Comparison of ENCODE assay signal across 9 mouse cellular contexts in genomic region chr16:18405091-18405854, GRCm38 (mm10). TPM values are rescaled to one million over a fixed set of nuclear protein-coding genes. Genes with fewer than 3 reads are reported as not detected.
DNase-seq lines count a peak whose midpoint lies in the region; ATAC-seq and TF ChIP-seq lines count a peak whose summit lies in the region.
"Had no signal": no experiment of that assay in that cellular context is flagged by ENCODE, and none has a peak within 500 bp of the region (broad histone marks: within the 10 kb centered on the region; RNA-seq: fewer than 3 reads in every experiment).

No protein-coding gene starts in this region.

- H3K9me3 ChIP-seq in hindbrain, embryonic 10.5 days: no peaks in the 10 kb centered on the region
- no peaks in the 10 kb centered on the region for H3K9me3 ChIP-seq in hindbrain, postnatal 0 days (ENCODE audit: low read length)
- H3K9me3 ChIP-seq in CH12.LX (replicated peaks; ENCODE audit: low read length): no peaks in the 10 kb centered on the region
- no peaks in the 10 kb centered on the region for H3K9me3 ChIP-seq in embryonic facial prominence, embryonic 15.5 days (replicated peaks)
- no peaks in the 10 kb centered on the region for H3K9me3 ChIP-seq in midbrain, embryonic 10.5 days (replicated peaks)

- H3K4me3 ChIP-seq in hindbrain, embryonic 10.5 days: no peak overlapping the region
- no peak overlapping the region for H3K4me3 ChIP-seq in hindbrain, postnatal 0 days (ENCODE audit: low read length)
- no peak overlapping the region for H3K4me3 ChIP-seq in CH12.LX (replicated peaks in 1 of 3; ENCODE audit: low read depth in 2 of 3, low read length in 2 of 3, poor library complexity in 1 of 3)
- H3K4me3 ChIP-seq in embryonic facial prominence, embryonic 15.5 days (replicated peaks): no peak overlapping the region
- H3K4me3 ChIP-seq in midbrain, embryonic 10.5 days: no peak overlapping the region

- H3K9ac ChIP-seq in hindbrain, postnatal 0 days (replicated peaks; ENCODE audit: low read length): no peak overlapping the region
- no peak overlapping the region for H3K9ac ChIP-seq in CH12.LX (ENCODE audit: insufficient read depth, low read depth)
- H3K9ac ChIP-seq in embryonic facial prominence, embryonic 15.5 days: no peak overlapping the region

- no peak for TF ChIP-seq EP300 in CH12.LX (IDR thresholded peaks at IDR 0.05; ENCODE audit: low read length)

- 0 out of 2 replicates have a peak, but pooled peaks have one; percentile 16 for TF ChIP-seq POLR2A in CH12.LX (IDR thresholded peaks at IDR 0.05; ENCODE audit: low read depth, low read length)

- peaks cover 95% of the 10 kb centered on the region for H3K36me3 ChIP-seq in hindbrain, embryonic 10.5 days
- peaks cover 42% of the 10 kb centered on the region; the same call in 1 of the 2 replicates for H3K36me3 ChIP-seq in hindbrain, postnatal 0 days (ENCODE audit: insufficient read depth, low read length)
- peaks cover 22 to 65% of the 10 kb centered on the region in 2 experiments for H3K36me3 ChIP-seq in CH12.LX (replicated peaks in 1 of 2; ENCODE audit: control insufficient read depth in 1 of 2, insufficient read depth in 1 of 2, low read length in 1 of 2)
- H3K36me3 ChIP-seq in embryonic facial prominence, embryonic 15.5 days: peaks cover 54% of the 10 kb centered on the region
- peaks cover 94% of the 10 kb centered on the region for H3K36me3 ChIP-seq in midbrain, embryonic 10.5 days

- no peak overlapping the region for H3K4me2 ChIP-seq in hindbrain, postnatal 0 days (ENCODE audit: low read depth, low read length)
- no peak overlapping the region for H3K4me2 ChIP-seq in CH12.LX (ENCODE audit: insufficient read depth, low read depth, poor library complexity, severe bottlenecking)
- H3K4me2 ChIP-seq in embryonic facial prominence, embryonic 15.5 days (replicated peaks): no peak overlapping the region

- H3K4me1 ChIP-seq in hindbrain, embryonic 10.5 days (replicated peaks): peaks cover 66% of the 10 kb centered on the region
- peaks cover 13% of the 10 kb centered on the region for H3K4me1 ChIP-seq in hindbrain, postnatal 0 days (ENCODE audit: insufficient read depth, low read length)
- no peaks in the 10 kb centered on the region for H3K4me1 ChIP-seq in CH12.LX (ENCODE audit: control insufficient read depth in 1 of 2, insufficient read depth in 2 of 2)
- H3K4me1 ChIP-seq in embryonic facial prominence, embryonic 15.5 days: peaks cover 18% of the 10 kb centered on the region
- peaks cover 47% of the 10 kb centered on the region for H3K4me1 ChIP-seq in midbrain, embryonic 10.5 days

- ATAC-seq in hindbrain, postnatal 0 days: no peak
- no peak for ATAC-seq in embryonic facial prominence, embryonic 15.5 days (ENCODE audit: insufficient number of reproducible peaks, low FRiP score, low TSS enrichment, low read depth)

- dilution Hi-C loops in CH12.LX (cut with MboI; ENCODE audit: extremely low pct_ligation_motif_present, extremely low pct_unique_long_range_greater_than_20kb, low sequenced_read_pairs): no loop called here

- no peaks in the 10 kb centered on the region for H3K79me2 ChIP-seq in CH12.LX (replicated peaks; ENCODE audit: control insufficient read depth, extremely low read depth, insufficient read depth, poor library complexity, severe bottlenecking)

- in situ Hi-C loops in CH12.LX (cut with MboI; ENCODE audit: low pct_ligation_motif_present, low pct_unique_long_range_greater_than_20kb, low sequenced_read_pairs): no loop called here

- no peak for TF ChIP-seq RAD21 in CH12.LX (IDR thresholded peaks at IDR 0.05; ENCODE audit: low read depth, low read length)

- 91% methylated on average over 13 of the region's 13 CpGs for WGBS in hindbrain, embryonic 10.5 days
- 66% methylated on average over 13 of the region's 13 CpGs for WGBS in hindbrain, postnatal 0 days
- 79% methylated on average over 13 of the region's 13 CpGs for WGBS in embryonic facial prominence, embryonic 15.5 days
- 92% methylated on average over 13 of the region's 13 CpGs for WGBS in midbrain, embryonic 10.5 days

- DNase-seq in hindbrain, embryonic 10.5 days (ENCODE audit: low spot score): no peak
- DNase-seq in hindbrain, postnatal 0 days (ENCODE audit: low spot score): no peak
- DNase-seq in CH12.LX (ENCODE audit: extremely low read depth): no peak
- no peak for DNase-seq in midbrain, embryonic 10.5 days (ENCODE audit: low spot score)
- DNase-seq in layer of hippocampus, adult 9-10 months (ENCODE audit: low spot score): no peak
- DNase-seq in urinary bladder, adult 2 months (ENCODE audit: low spot score): no peak
- DNase-seq: gastrocnemius, postnatal 36 days; right cerebral cortex, postnatal 4 days had no signal

- no peak for TF ChIP-seq CTCF in hindbrain, postnatal 0 days (IDR thresholded peaks at IDR 0.05; ENCODE audit: low read depth)
- no peak for TF ChIP-seq CTCF in CH12.LX (conservative IDR thresholded peaks at IDR 0.05 in 1 of 2, IDR thresholded peaks at IDR 0.05 in 1 of 2; ENCODE audit: low read depth in 2 of 2, low read length in 2 of 2)

- H3K27me3 ChIP-seq in hindbrain, embryonic 10.5 days (ENCODE audit: insufficient read depth, poor library complexity, severe bottlenecking): no peaks in the 10 kb centered on the region
- H3K27me3 ChIP-seq in hindbrain, postnatal 0 days (ENCODE audit: insufficient read depth, low read length): no peaks in the 10 kb centered on the region
- H3K27me3 ChIP-seq in CH12.LX (replicated peaks): no peaks in the 10 kb centered on the region
- no peaks in the 10 kb centered on the region for H3K27me3 ChIP-seq in embryonic facial prominence, embryonic 15.5 days
- H3K27me3 ChIP-seq in midbrain, embryonic 10.5 days (ENCODE audit: low read depth, poor library complexity, severe bottlenecking): no peaks in the 10 kb centered on the region

- H3K27ac ChIP-seq in hindbrain, embryonic 10.5 days: peak overlapping the region; percentile 36; the same call in 1 of the 2 replicates
- no peak overlapping the region; the same call in 1 of the 2 replicates for H3K27ac ChIP-seq in hindbrain, postnatal 0 days
- H3K27ac ChIP-seq in CH12.LX (ENCODE audit: insufficient read depth, low read depth): no peak overlapping the region
- peak overlapping the region; percentile 29; the same call in 1 of the 2 replicates for H3K27ac ChIP-seq in embryonic facial prominence, embryonic 15.5 days (replicated peaks)
- H3K27ac ChIP-seq in midbrain, embryonic 10.5 days (replicated peaks): peak overlapping the region; percentile 35; the same call in 1 of the 2 replicates

TF ChIP-seq in CH12.LX, 34 proteins besides CTCF, POLR2A, EP300 and RAD21 (continues in another document):
- TF ChIP-seq MEF2A (IDR thresholded peaks at IDR 0.05; ENCODE audit: borderline replicate concordance, low read depth, low read length): no peak
- TF ChIP-seq ZKSCAN1 (IDR thresholded peaks at IDR 0.05; ENCODE audit: borderline replicate concordance, low read depth, low read length): no peak
- TF ChIP-seq TCF12 (IDR thresholded peaks at IDR 0.05; ENCODE audit: low read depth, low read length): no peak
- no peak for TF ChIP-seq NELFE (IDR thresholded peaks at IDR 0.05; ENCODE audit: low read depth, low read length)

RNA-seq across cellular contexts. Expression of gene Txnrd2, which starts 20.9 kb away (rescaled TPM):
- polyA plus RNA-seq in hindbrain, embryonic 10.5 days (2016; fragmentation: Nextera tagmentation; extraction: Ambion mirVana): 30.5 and 34.7 TPM in 2 replicates
- total RNA-seq in hindbrain, postnatal 0 days (2014; rRNA removed): 17.9 and 23.1 TPM in 2 replicates
- polyA plus RNA-seq in hindbrain, postnatal 0 days (2015; fragmentation: Nextera tagmentation; extraction: Ambion mirVana): 37.6 and 41.8 TPM in 2 replicates
- total RNA-seq in CH12.LX (2012; rRNA removed) (19.4 and 22.0 TPM in 2 replicates), CH12.LX (2014; rRNA removed) (14.6 and 15.1 TPM in 2 replicates)
- polyA plus RNA-seq in CH12.LX (2012; ENCODE audit: insufficient read length, low read depth): 24.1 and 32.2 TPM in 2 replicates
- 17.0 and 18.2 TPM in 2 replicates for polyA plus RNA-seq in embryonic facial prominence, embryonic 15.5 days (2015; fragmentation: Nextera tagmentation; extraction: Ambion mirVana)
- 30.6 and 30.7 TPM in 2 replicates for polyA plus RNA-seq in midbrain, embryonic 10.5 days (2016; fragmentation: Nextera tagmentation; extraction: Ambion mirVana)
- 16.5 and 21.5 TPM in 2 replicates for polyA plus RNA-seq in urinary bladder, adult 2 months (2012; rRNA removed)

RNA-seq across cellular contexts. Expression of gene Comt, which starts 21.4 kb away (rescaled TPM):
- polyA plus RNA-seq in hindbrain, embryonic 10.5 days (2016; fragmentation: Nextera tagmentation; extraction: Ambion mirVana): 62.5 and 67.9 TPM in 2 replicates
- 82.8 and 88.9 TPM in 2 replicates for total RNA-seq in hindbrain, postnatal 0 days (2014; rRNA removed)
- 94.3 and 102 TPM in 2 replicates for polyA plus RNA-seq in hindbrain, postnatal 0 days (2015; fragmentation: Nextera tagmentation; extraction: Ambion mirVana)
- total RNA-seq in CH12.LX (2012; rRNA removed) (81.3 and 84.8 TPM in 2 replicates), CH12.LX (2014; rRNA removed) (91.6 and 98.9 TPM in 2 replicates)
- polyA plus RNA-seq in CH12.LX (2012; ENCODE audit: insufficient read length, low read depth): 69.7 and 74.0 TPM in 2 replicates
- polyA plus RNA-seq in embryonic facial prominence, embryonic 15.5 days (2015; fragmentation: Nextera tagmentation; extraction: Ambion mirVana): 109 and 116 TPM in 2 replicates
- 62.0 and 66.0 TPM in 2 replicates for polyA plus RNA-seq in midbrain, embryonic 10.5 days (2016; fragmentation: Nextera tagmentation; extraction: Ambion mirVana)
- 169 and 205 TPM in 2 replicates for polyA plus RNA-seq in urinary bladder, adult 2 months (2012; rRNA removed)

RNA-seq across cellular contexts. Expression of gene Arvcf, which starts 57.3 kb away (rescaled TPM):
- 99.5 and 115 TPM in 2 replicates for polyA plus RNA-seq in hindbrain, embryonic 10.5 days (2016; fragmentation: Nextera tagmentation; extraction: Ambion mirVana)
- 168 and 180 TPM in 2 replicates for total RNA-seq in hindbrain, postnatal 0 days (2014; rRNA removed)
- polyA plus RNA-seq in hindbrain, postnatal 0 days (2015; fragmentation: Nextera tagmentation; extraction: Ambion mirVana): 46.3 and 48.9 TPM in 2 replicates
- total RNA-seq in CH12.LX (2012; rRNA removed): 2.9 and 7.5 TPM in 2 replicates
- 1.1 and 3.3 TPM in 2 replicates for total RNA-seq in CH12.LX (2014; rRNA removed)
- polyA plus RNA-seq in CH12.LX (2012; ENCODE audit: insufficient read length, low read depth): 3.5 and 3.9 TPM in 2 replicates
- 33.8 and 37.9 TPM in 2 replicates for polyA plus RNA-seq in embryonic facial prominence, embryonic 15.5 days (2015; fragmentation: Nextera tagmentation; extraction: Ambion mirVana)
- 110 and 133 TPM in 2 replicates for polyA plus RNA-seq in midbrain, embryonic 10.5 days (2016; fragmentation: Nextera tagmentation; extraction: Ambion mirVana)
- 15.6 and 17.3 TPM in 2 replicates for polyA plus RNA-seq in urinary bladder, adult 2 months (2012; rRNA removed)

RNA-seq across cellular contexts. Expression of gene Tango2, which starts 57.4 kb away (rescaled TPM):
- polyA plus RNA-seq in hindbrain, embryonic 10.5 days (2016; fragmentation: Nextera tagmentation; extraction: Ambion mirVana): 45.5 and 52.8 TPM in 2 replicates
- total RNA-seq in hindbrain, postnatal 0 days (2014; rRNA removed): 43.5 and 63.3 TPM in 2 replicates
- 95.6 and 99.2 TPM in 2 replicates for polyA plus RNA-seq in hindbrain, postnatal 0 days (2015; fragmentation: Nextera tagmentation; extraction: Ambion mirVana)
- total RNA-seq in CH12.LX (2012; rRNA removed) (9.6 and 11.2 TPM in 2 replicates), CH12.LX (2014; rRNA removed) (3.1 and 3.8 TPM in 2 replicates)
- polyA plus RNA-seq in CH12.LX (2012; ENCODE audit: insufficient read length, low read depth): 10.8 and 13.2 TPM in 2 replicates
- polyA plus RNA-seq in embryonic facial prominence, embryonic 15.5 days (2015; fragmentation: Nextera tagmentation; extraction: Ambion mirVana): 29.3 and 29.8 TPM in 2 replicates
- 40.1 and 45.2 TPM in 2 replicates for polyA plus RNA-seq in midbrain, embryonic 10.5 days (2016; fragmentation: Nextera tagmentation; extraction: Ambion mirVana)
- 36.6 and 43.0 TPM in 2 replicates for polyA plus RNA-seq in urinary bladder, adult 2 months (2012; rRNA removed)

Comparison
In these comparisons a context has a peak if more than half of its experiments do, and no peak if none do; other contexts are left out.
1. H3K27ac ChIP-seq: peak in hindbrain, embryonic 10.5 days (single experiment), embryonic facial prominence, embryonic 15.5 days (single experiment) and midbrain, embryonic 10.5 days (single experiment); none in hindbrain, postnatal 0 days (single experiment) and CH12.LX (single experiment).